Mouse (Mus musculus) heart, adult 2 months (tissue): Measurements from ENCODE around the gene Slc13a2.

ENCODE experiments used
- CTCF ChIP-seq: fragments of 200-600 bp; IDR thresholded peaks from 2 replicates; pipeline ENCODE4 v1.8.1; 2022; ENCODE audit warnings: antibody characterized with exemption, mild to moderate bottlenecking, moderate library complexity
- EP300 ChIP-seq: fragments of 200-500 bp; IDR thresholded peaks from 2 replicates; pipeline ENCODE4 v1.6.1; 2011; ENCODE audit warnings: low read depth, low read length, control low read depth; ENCODE audit not compliant: insufficient read depth
- POLR2A ChIP-seq: fragments of 200-500 bp; IDR thresholded peaks from 2 replicates; pipeline ENCODE4 v1.6.1; 2011; ENCODE audit warnings: mild to moderate bottlenecking, low read depth, low read length, control low read depth; ENCODE audit not compliant: insufficient read depth

DNA sequence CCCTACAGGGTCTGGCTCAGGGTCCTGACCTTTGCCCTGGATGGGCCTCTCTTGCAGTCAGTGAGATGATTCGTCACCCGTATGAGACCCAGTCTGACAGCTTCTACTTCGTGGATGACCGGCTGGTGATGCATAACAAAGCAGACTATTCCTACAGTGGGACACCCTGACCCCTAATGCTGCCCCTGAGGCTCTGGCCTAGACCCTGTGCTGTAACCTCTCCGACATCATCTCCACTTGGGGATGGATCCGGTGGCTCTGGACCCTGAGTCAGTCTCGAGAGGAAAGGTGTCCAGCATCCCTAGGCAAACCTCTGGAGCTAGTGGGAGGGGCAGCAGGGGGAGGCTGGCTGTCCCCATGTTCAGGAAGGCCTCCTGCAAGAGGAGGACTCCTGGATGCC is 73.5 kb downstream of the Slc13a2 start:
- no peak for TF ChIP-seq CTCF
- TF ChIP-seq POLR2A = no peak
- no peak for TF ChIP-seq EP300
